Mouse (Mus musculus): ENCODE data around the gene Gm9195. TPM values are rescaled to one million over a fixed set of nuclear protein-coding genes. Genes with fewer than 3 reads are reported as not detected.
A peak's percentile ranks its signal among the peaks of the same experiment; 100 is the strongest.

Gm9195 gene
- polyA plus RNA-seq, 1 experiment from 2014 or later, result not detected

DNA sequence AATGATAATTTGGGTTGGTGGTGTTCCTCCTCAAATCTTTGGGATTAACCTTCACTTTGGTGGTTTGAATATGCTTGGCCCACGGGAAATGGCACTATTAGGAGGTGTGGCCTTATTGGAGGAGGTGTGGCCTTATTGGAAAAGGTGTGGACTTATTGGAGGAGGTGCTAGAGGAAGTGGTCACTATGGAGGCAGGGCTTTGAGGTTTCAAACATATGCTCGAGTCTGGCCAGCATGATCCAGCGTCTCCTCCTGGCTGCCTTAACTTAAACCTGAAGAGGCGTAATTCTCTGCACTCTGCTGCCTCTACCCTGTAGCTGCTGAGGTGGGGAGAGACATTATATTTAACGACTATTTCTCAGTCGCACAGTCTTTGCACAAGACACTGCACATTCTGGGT, 11.6 kb upstream of the Gm9195 start:
- H3K4me3 ChIP-seq, result no peak overlapping the region
- no peak for ATAC-seq
- WGBS, result 37% methylated on average over 6 of the region's 6 CpGs
- H3K9me3 ChIP-seq (replicated peaks), result no peaks in the 10 kb centered on the region
- no peaks in the 10 kb centered on the region for H3K36me3 ChIP-seq (ENCODE audit: poor library complexity, severe bottlenecking)
- no peaks in the 10 kb centered on the region for H3K27me3 ChIP-seq
- peaks cover 10% of the 10 kb centered on the region for H3K4me1 ChIP-seq
- no peak overlapping the region for H3K27ac ChIP-seq
- no peak overlapping the region for H3K4me2 ChIP-seq
- no peak overlapping the region for H3K9ac ChIP-seq

DNA sequence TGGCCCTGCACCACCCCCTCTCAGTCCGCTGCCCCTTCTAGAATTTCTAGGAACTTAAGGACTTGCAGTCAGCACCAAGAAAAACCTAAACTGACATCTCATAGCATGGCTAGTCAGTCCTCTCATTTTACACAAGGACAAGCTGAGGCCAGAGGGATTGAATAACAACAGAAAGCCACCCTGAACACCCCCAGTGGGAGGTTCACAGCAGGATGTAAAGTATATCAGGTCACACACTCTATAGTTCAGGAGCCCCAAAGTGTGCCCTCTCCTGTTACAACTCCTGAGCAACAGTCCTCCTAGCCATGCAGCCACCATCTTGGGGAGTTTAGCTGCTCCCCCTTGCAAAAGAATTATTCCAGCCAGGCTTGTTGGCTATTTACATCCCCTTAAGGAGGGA, 2.1 kb upstream of the Gm9195 start:
- H3K9ac ChIP-seq, result no peak overlapping the region
- H3K9me3 ChIP-seq (replicated peaks), result no peaks in the 10 kb centered on the region
- no peaks in the 10 kb centered on the region for H3K4me1 ChIP-seq
- no peaks in the 10 kb centered on the region for H3K27me3 ChIP-seq
- H3K4me3 ChIP-seq, result no peak overlapping the region
- no peak overlapping the region for H3K27ac ChIP-seq
- no peak overlapping the region for H3K4me2 ChIP-seq
- H3K36me3 ChIP-seq (ENCODE audit: poor library complexity, severe bottlenecking), result no peaks in the 10 kb centered on the region
- no peak for ATAC-seq
- WGBS, result 77% methylated on average over 1 of the region's 1 CpGs

DNA sequence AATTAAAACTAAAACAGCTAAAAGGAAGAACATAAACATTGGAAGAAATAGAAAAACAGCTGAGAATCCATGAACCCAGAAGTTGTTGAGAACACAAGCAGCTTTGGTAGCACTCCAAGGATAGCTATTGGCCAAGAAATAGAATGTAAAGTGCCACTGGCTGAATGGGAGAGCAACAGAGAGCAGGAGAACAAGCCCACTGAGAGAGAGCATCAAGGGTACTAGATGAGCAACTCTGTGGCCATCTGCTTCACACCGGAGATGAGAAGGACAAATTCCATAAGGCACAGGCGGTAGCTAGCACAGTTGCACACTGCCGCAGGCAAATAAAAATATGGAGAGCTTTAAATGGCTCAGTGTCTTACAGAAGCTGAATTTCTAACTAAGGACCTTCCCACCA, 1.3 kb downstream of the Gm9195 start:
- Histone ChIP-seq H3K27ac (no peak overlapping the region), H3K4me1 (no peaks in the 10 kb centered on the region), H3K4me3 (no peak overlapping the region), H3K9ac (no peak overlapping the region), H3K4me2 (no peak overlapping the region), H3K27me3 (no peaks in the 10 kb centered on the region), H3K36me3 (ENCODE audit: poor library complexity, severe bottlenecking) (no peaks in the 10 kb centered on the region), H3K9me3 (replicated peaks) (no peaks in the 10 kb centered on the region)
- ATAC-seq, result no peak
- 89% methylated on average over 3 of the region's 3 CpGs for WGBS

DNA sequence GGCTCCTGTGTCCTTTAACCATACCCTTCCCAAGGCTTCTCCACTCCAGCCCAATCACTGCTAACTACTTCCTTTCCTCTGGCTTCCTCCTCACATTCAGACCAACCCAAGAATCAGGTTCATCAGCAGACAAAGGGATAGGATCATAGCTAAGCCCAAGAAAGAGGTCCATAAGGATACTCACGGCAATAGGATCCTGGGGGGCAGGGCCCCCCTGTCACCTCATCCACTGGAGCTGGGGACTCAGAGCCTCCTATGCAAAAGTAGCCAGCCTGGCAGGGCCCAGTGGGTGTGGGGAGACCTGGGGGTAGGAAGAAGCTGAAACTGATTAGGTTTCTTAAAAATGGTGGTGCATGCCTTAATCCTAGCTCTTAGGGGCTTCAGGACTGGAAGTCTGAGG, 17.1 kb downstream of the Gm9195 start:
- no peak for ATAC-seq
- no peaks in the 10 kb centered on the region for H3K4me1 ChIP-seq
- H3K27ac ChIP-seq, result no peak overlapping the region
- 79% methylated on average over 1 of the region's 1 CpGs for WGBS
- H3K9me3 ChIP-seq (replicated peaks), result no peaks in the 10 kb centered on the region
- no peaks in the 10 kb centered on the region for H3K36me3 ChIP-seq (ENCODE audit: poor library complexity, severe bottlenecking)
- H3K4me3 ChIP-seq, result no peak overlapping the region
- H3K27me3 ChIP-seq, result no peaks in the 10 kb centered on the region
- no peak overlapping the region for H3K9ac ChIP-seq
- no peak overlapping the region for H3K4me2 ChIP-seq

DNA sequence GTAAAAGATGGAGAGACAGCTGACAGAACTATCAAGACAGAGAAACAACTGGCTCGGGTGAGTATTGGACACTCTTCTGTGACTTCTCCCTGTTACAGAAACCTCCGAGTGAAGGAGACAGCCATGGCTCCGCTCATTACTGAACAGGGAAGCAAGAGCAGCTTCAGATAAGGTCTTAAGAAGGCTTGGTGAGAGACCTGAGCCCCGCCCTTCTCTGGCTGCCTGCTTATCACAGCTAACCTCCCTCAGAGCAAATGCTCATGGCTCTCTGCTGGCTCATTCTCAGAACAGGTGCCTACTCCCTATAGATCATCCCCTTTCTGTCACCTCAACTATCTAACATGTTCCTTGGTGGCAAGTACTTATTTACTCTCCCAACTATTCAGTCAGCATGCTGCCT, 23.2 kb downstream of the Gm9195 start:
- no peak for ATAC-seq
- WGBS, result 66% methylated on average over 4 of the region's 4 CpGs
- Histone ChIP-seq H3K27ac (no peak overlapping the region), H3K36me3 (ENCODE audit: poor library complexity, severe bottlenecking) (no peaks in the 10 kb centered on the region), H3K4me2 (no peak overlapping the region), H3K27me3 (no peaks in the 10 kb centered on the region), H3K4me3 (no peak overlapping the region), H3K4me1 (no peaks in the 10 kb centered on the region), H3K9me3 (replicated peaks) (no peaks in the 10 kb centered on the region), H3K9ac (no peak overlapping the region)

DNA sequence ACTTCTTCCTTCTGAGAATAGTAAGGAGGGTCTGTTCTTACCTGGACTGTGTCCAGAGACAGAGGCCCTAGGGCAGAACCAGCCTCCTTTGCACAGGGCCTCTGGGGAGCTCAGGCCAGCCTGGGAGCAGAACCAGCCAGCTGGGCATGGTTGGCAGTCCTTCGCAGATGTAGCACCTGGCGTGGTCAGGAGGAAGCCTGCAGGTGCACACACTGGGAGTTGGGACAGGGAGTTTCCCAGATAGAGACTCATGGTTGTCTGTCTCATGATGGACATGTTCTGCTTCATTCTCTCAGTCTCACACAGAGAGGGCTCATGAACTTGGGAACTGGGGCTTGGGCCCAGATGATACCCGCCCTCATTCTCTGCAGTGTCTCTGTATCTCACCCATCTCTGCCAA, 25.3 kb downstream of the Gm9195 start:
- no peak for ATAC-seq
- H3K27me3 ChIP-seq, result no peaks in the 10 kb centered on the region
- WGBS, result 86% methylated on average over 3 of the region's 3 CpGs

DNA sequence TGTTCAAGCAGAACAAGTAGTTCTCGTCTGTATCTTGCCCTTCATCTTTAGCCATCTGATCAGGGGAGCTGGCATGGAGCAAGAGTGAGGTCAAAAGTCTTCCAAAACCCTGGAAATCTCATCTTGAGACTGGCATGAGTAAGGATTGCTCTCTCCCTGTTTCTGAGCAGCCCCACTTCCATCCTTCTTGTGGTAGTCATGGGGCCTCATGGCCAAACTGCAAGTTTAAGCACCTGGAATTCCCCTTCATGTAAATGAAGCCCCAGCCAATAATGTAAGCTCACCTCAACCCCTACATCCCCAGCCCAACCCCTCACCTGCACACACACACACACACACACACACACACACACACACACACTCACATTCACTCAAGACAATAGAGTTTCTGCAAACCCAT, 30.0 kb downstream of the Gm9195 start:
- WGBS, result 86% methylated on average over 1 of the region's 1 CpGs
- ATAC-seq, result no peak

More for the DNA sequence above, 25.3 kb downstream of the Gm9195 start:
- Histone ChIP-seq H3K9me3 (replicated peaks) (no peaks in the 10 kb centered on the region), H3K27ac (no peak overlapping the region), H3K4me1 (no peaks in the 10 kb centered on the region), H3K9ac (no peak overlapping the region), H3K4me3 (no peak overlapping the region), H3K36me3 (ENCODE audit: poor library complexity, severe bottlenecking) (no peaks in the 10 kb centered on the region), H3K4me2 (no peak overlapping the region)

DNA sequence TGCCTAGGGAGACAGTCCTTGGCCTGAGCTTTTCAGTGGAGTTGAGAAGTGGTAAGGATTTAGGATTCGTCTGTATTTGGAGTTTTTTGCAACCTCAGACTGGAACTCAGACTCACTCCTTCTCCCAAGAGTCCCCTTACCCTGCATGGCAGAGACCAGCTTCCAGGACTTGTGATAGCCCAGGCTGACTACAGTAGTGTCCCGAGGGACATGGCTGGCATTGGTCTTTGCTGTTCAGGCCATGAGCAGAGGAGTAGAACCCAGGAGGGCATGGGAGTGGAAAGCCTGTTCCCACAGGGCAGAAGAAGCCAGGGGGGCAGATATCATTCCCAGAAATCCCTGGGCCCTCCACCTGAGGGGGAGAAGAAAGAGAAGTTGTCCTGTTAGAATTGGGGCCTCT, 31.3 kb downstream of the Gm9195 start:
- Histone ChIP-seq H3K27ac (no peak overlapping the region), H3K9me3 (replicated peaks) (no peaks in the 10 kb centered on the region), H3K4me2 (no peak overlapping the region), H3K9ac (no peak overlapping the region), H3K4me1 (no peaks in the 10 kb centered on the region), H3K27me3 (no peaks in the 10 kb centered on the region), H3K36me3 (ENCODE audit: poor library complexity, severe bottlenecking) (no peaks in the 10 kb centered on the region), H3K4me3 (no peak overlapping the region)
- ATAC-seq, result no peak
- WGBS, result 75% methylated on average over 2 of the region's 2 CpGs

More for the DNA sequence above, 30.0 kb downstream of the Gm9195 start:
- Histone ChIP-seq H3K9ac (no peak overlapping the region), H3K27me3 (no peaks in the 10 kb centered on the region), H3K4me3 (no peak overlapping the region), H3K4me1 (no peaks in the 10 kb centered on the region), H3K4me2 (no peak overlapping the region), H3K36me3 (ENCODE audit: poor library complexity, severe bottlenecking) (no peaks in the 10 kb centered on the region), H3K27ac (no peak overlapping the region), H3K9me3 (replicated peaks) (no peaks in the 10 kb centered on the region)

DNA sequence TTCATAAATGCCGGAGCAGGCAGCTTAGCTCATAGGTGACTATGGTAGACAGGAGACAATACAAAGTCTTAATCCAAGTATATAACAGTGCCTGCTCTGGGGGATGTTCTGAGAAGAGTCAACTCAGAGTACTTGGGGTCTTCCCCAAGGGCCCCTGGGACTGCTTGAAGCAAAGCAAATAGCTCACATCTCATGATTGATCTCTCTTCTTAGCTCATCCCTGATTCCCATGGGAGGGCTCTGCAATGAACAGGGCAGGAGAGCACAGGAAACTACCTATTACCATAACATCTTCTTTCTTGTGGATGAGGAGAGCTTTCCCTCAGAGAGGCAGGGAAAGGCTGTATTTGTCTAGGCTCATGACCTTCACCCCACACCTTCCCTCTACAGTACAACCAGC, 32.7 kb downstream of the Gm9195 start:
- Histone ChIP-seq H3K27ac (no peak overlapping the region), H3K9ac (no peak overlapping the region), H3K4me3 (no peak overlapping the region), H3K9me3 (replicated peaks) (no peaks in the 10 kb centered on the region), H3K4me1 (no peaks in the 10 kb centered on the region), H3K36me3 (ENCODE audit: poor library complexity, severe bottlenecking) (no peaks in the 10 kb centered on the region), H3K4me2 (no peak overlapping the region), H3K27me3 (no peaks in the 10 kb centered on the region)
- WGBS, result 88% methylated on average over 1 of the region's 1 CpGs
- no peak for ATAC-seq

DNA sequence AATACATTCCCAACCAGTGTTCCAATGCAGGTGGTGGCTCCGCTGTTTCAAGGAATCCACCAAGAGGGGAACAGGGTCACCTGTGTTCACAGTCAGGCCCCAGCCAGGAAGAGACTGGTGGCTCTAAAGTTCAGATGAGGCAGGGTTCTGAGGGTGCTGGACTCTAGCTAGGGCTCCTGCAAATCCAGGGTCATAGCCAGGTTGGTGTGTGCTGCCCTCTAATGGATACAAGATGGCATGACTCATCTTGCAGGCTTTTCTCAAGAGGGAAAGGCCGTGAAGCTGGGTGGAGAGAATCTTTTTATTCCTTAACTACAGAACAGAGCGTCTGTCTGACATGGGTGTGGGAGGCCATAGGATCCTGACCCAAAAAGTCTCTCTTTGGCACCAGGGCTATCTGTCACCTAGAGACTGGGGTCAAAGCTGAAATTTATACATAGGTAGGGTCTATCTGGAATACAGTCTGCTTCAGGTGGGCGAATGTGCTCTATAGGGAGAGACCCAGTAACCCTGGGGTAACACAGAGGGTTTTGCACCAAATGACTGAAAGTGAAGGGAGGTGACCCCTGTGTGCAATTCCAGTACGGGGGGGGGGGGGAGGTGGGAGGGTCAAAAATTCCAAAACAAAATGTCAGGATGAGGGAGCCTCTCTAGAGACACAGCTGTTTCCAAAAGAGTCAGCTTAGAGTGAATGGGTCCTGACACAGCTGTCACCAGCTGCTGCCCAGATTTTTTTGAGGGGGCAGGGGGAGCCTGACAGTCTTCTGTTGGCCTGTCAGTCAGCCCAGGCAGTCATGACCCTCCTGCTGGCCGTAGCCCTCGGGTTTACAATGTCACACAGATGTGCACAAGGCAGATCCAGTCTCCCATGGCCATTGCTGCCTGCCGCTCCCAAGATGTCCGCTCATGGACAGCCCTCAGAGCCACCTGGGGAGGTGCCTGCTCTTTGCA, 44.2 kb downstream of the Gm9195 start:
- Histone ChIP-seq H3K36me3 (ENCODE audit: poor library complexity, severe bottlenecking) (no peaks in the 10 kb centered on the region), H3K4me1 (no peaks in the 10 kb centered on the region), H3K27ac (no peak overlapping the region), H3K9ac (no peak overlapping the region), H3K4me2 (no peak overlapping the region), H3K27me3 (no peaks in the 10 kb centered on the region), H3K4me3 (no peak overlapping the region), H3K9me3 (replicated peaks) (no peaks in the 10 kb centered on the region)
- WGBS, result 70% methylated on average over 9 of the region's 9 CpGs
- 0 out of 2 replicates have a peak, but pooled peaks have one; percentile 24 for ATAC-seq

DNA sequence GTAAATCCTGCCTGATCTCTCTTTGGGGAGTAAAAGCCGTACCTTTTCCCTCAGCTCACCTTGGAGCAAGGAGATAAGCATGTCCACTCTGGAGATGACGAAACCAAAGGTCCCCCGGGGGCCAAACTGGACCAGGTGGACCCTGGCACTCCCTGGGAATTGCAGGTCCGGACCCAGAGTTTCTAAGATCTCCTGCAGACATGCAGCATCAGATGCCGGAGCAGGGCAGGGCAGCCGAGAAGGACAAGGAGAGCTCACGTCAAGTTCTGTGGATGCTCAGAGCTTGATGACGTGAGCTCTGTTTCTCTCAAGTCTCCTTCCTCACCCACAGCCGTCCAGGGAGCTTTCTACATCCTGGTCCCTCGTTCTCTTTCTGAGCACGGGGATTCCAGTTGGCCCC, 48.7 kb downstream of the Gm9195 start:
- H3K27ac ChIP-seq, result no peak overlapping the region
- H3K9ac ChIP-seq, result no peak overlapping the region
- H3K9me3 ChIP-seq (replicated peaks), result no peaks in the 10 kb centered on the region
- 85% methylated on average over 11 of the region's 11 CpGs for WGBS
- no peaks in the 10 kb centered on the region for H3K27me3 ChIP-seq
- H3K36me3 ChIP-seq (ENCODE audit: poor library complexity, severe bottlenecking), result no peaks in the 10 kb centered on the region
- no peaks in the 10 kb centered on the region for H3K4me1 ChIP-seq
- H3K4me3 ChIP-seq, result no peak overlapping the region
- H3K4me2 ChIP-seq, result no peak overlapping the region
- no peak for ATAC-seq

DNA sequence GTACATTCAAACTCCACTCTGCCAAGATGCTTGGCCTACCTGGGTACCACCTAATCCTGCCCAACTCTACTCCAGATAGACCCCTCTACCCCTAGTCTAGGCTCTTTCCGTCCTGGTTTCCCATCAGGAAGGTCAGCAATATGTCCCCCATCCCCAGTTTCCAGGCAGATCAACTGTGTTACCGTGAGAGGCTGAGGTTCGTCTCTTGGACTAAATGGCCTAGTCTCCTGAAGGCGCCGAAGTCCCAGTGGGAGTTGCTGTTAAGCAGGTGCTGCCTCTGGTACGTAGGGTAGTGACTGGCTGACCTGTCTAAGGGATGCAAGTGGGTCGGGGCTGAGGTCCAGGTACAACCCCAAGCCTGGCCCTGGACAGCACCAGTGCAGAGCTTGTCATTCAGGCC, 50.7 kb downstream of the Gm9195 start:
- ATAC-seq, result no peak
- H3K36me3 ChIP-seq (ENCODE audit: poor library complexity, severe bottlenecking), result no peaks in the 10 kb centered on the region
- H3K4me3 ChIP-seq, result no peak overlapping the region
- H3K9ac ChIP-seq, result no peak overlapping the region
- H3K4me1 ChIP-seq, result no peaks in the 10 kb centered on the region
- H3K4me2 ChIP-seq, result no peak overlapping the region
- no peaks in the 10 kb centered on the region for H3K9me3 ChIP-seq (replicated peaks)
- H3K27me3 ChIP-seq, result no peaks in the 10 kb centered on the region
- WGBS, result 96% methylated on average over 7 of the region's 7 CpGs
- H3K27ac ChIP-seq, result no peak overlapping the region

DNA sequence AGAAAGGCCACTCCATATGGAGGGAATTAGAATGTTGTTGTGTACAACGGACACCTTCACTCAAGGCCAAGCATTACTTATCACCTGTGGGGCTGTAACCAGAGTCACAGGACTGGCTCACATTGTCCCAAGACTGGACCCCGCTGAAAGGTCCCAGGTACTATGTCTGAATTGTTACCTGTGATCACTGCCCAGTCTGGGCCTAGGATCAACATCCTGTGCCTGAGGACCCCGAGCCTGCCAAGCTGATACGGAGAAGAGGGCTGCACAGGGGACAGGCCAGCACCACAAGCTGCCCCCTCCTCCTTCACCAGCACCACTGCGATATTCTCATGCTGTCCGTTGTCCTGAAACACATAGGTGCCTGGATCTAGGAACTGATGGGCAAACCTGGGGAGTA, 51.2 kb downstream of the Gm9195 start:
- no peaks in the 10 kb centered on the region for H3K36me3 ChIP-seq (ENCODE audit: poor library complexity, severe bottlenecking)
- ATAC-seq, result no peak
- no peak overlapping the region for H3K4me2 ChIP-seq
- H3K9me3 ChIP-seq (replicated peaks), result no peaks in the 10 kb centered on the region
- H3K9ac ChIP-seq, result no peak overlapping the region
- no peak overlapping the region for H3K4me3 ChIP-seq
- H3K4me1 ChIP-seq, result no peaks in the 10 kb centered on the region
- no peaks in the 10 kb centered on the region for H3K27me3 ChIP-seq
- no peak overlapping the region for H3K27ac ChIP-seq
- WGBS, result 85% methylated on average over 6 of the region's 6 CpGs

Data from forebrain, embryonic 13.5 days (tissue).